Mouse (Mus musculus): Measurements from ENCODE around the gene Tspyl3.

DNA sequence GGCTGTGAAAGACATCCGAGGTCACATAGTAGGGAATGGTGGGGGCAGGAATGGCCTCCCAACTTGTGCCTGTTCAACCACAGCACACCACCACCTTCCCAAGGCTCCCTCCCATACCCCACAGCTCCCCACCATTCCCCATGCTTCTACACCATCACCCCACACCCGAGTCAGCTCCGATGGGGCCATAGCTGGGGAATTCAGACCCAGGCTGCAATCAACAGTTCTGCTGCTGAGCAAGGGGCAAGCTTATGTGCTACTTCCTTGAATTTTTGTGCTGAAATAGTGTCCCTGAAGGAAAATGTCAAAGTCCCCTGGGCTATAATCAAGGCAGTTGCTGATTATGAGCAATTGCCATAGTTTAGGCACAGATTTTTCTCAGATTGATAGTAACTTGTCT lies 6.7 kb downstream of the Tspyl3 start:
- no peak for TF ChIP-seq CTCF (IDR thresholded peaks at IDR 0.05)
- no peak for TF ChIP-seq EP300 (IDR thresholded peaks at IDR 0.05)

Measured in lung, postnatal 0 days (tissue).